Mouse (Mus musculus): Measurements from ENCODE around the gene Pgrmc1. TPM values are rescaled to one million over a fixed set of nuclear protein-coding genes. Genes with fewer than 3 reads are reported as not detected.
A peak's percentile ranks its signal among the peaks of the same experiment; 100 is the strongest.

Pgrmc1 gene
- polyA plus RNA-seq, 1 experiment from 2014 or later: 389 TPM

DNA sequence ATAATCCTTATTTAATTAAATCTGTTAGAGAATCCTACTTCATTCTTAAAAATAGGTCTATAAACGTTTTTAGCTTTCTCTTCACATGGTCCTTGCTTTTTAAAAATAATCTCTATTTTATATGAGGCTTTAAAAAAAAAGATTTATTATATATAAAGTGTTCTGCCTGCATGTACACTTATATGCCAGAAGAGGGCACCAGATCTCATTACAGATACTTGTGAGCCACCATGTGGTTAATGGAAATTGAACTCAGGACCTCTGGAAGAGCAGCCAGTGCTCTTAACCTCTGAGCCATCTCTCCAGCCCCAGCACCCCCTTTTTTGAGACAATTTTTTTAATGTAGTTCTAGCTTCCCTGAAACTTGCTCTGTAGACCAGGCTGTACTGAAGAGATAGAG lies 32.8 kb downstream of the Pgrmc1 start:
- no peak overlapping the region for H3K4me3 ChIP-seq
- no peak overlapping the region for H3K27ac ChIP-seq
- 7% methylated on average over 1 of the region's 1 CpGs for WGBS
- DNase-seq (ENCODE audit: low spot score): no peak
- peaks cover 2% of the 10 kb centered on the region; the same call in 1 of the 2 replicates for H3K36me3 ChIP-seq
- H3K9me3 ChIP-seq: peaks cover 3% of the 10 kb centered on the region; the same call in 1 of the 2 replicates
- no peaks in the 10 kb centered on the region for H3K4me1 ChIP-seq (replicated peaks)
- no peaks in the 10 kb centered on the region for H3K27me3 ChIP-seq (ENCODE audit: insufficient read depth, poor library complexity, severe bottlenecking)

DNA sequence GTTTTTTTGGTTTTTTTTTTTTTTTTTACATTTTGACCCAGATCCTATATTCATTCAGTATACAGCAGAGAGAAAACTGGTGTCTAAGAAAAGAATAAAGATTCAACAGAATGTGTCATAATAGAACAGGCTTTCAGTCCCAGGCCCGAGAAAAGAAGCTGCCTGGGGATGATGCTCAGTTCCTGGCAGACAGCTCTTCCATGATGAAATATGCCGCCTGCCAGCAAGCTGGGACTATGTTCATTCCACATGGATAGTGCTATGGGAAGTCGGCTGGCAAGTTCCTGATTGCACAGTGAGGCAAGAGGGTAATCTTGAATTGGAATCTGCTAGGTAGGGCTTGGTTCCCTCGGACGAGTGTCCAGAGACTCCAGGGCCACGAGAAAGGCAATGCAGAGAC lies 42.0 kb downstream of the Pgrmc1 start:
- no peaks in the 10 kb centered on the region for H3K36me3 ChIP-seq
- 0 out of 2 replicates have a peak, but pooled peaks cover 3% of the 10 kb centered on the region for H3K9me3 ChIP-seq
- no peak overlapping the region for H3K27ac ChIP-seq
- no peaks in the 10 kb centered on the region for H3K4me1 ChIP-seq (replicated peaks)
- 86% methylated on average over 6 of the region's 6 CpGs for WGBS
- no peak for DNase-seq (ENCODE audit: low spot score)
- no peak overlapping the region for H3K4me3 ChIP-seq
- H3K27me3 ChIP-seq (ENCODE audit: insufficient read depth, poor library complexity, severe bottlenecking): no peaks in the 10 kb centered on the region

DNA sequence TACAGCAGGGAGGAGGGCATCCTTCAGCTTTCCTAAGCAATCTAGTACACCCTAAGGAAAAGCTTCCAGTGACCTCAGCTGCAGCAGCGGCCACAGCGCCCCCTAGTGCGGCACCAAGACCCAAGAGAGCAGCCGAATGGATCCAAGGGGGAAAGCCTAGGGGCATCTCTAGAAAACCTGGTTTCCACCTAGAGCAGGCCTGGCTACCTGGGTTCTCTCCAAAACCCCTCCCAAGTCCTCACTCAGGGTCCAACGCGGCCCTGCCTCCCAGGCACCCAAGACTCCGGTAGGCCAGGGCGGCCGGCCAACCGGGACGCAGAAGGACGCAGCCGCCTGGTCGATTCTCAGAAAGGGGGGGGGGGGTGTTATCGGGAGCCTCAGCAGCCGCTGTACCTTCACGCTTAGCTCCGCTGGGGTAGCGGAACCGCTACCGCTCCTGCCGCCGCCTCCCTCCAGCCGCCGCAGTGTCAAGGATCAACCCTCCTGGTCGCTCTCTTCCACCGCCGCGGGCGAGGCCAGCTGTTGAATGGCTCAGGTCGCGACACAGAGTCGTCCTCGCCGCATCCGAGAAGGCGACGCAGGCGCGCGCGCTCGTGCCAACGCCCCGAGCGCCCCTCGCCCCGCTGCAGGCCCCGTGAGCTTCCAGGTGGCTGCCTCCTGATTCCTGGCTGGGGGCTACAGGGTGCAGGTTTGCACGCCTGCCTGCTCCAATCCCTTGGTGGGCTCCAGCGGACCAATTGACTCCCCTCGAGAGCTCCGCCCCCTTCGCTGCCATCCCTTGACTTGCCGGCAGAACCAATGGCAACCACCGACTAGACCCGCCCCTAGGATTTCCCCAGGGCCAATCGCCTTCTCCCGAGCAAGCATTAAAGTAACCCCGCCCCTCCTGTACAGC lies 46.9 kb downstream of the Pgrmc1 start, which contains the start of gene Akap17b:
Gene Akap17b, minus strand, starts transcription at position 739 of the 895 bp plus-strand sequence.
- DNase-seq (ENCODE audit: low spot score): peak; percentile 85
- Histone ChIP-seq H3K27ac (peak within 1 kb of the TSS; percentile 85), H3K4me3 (peak within 1 kb of the TSS; percentile 68), H3K9me3 (0 out of 2 replicates have a peak, but pooled peaks cover 6% of the 10 kb centered on the region), H3K27me3 (ENCODE audit: insufficient read depth, poor library complexity, severe bottlenecking) (no peaks in the 10 kb centered on the region), H3K4me1 (replicated peaks) (no peaks in the 10 kb centered on the region), H3K36me3 (no peaks in the 10 kb centered on the region)
- 24% methylated on average over 60 of the region's 60 CpGs for WGBS

Other genes starting within 250 kb of the Pgrmc1 start
- not detected in 2 replicates for gene Gm6268, start 196.9 kb upstream of the Pgrmc1 start, polyA plus RNA-seq (2016; fragmentation: Nextera tagmentation; extraction: Ambion mirVana)
- not detected in 2 replicates for gene Gm14569, start 106.4 kb upstream of the Pgrmc1 start, polyA plus RNA-seq (2016; fragmentation: Nextera tagmentation; extraction: Ambion mirVana)
- gene Akap17b, start 47.2 kb downstream of the Pgrmc1 start, polyA plus RNA-seq (2016; fragmentation: Nextera tagmentation; extraction: Ambion mirVana): 3.4 TPM in 2 replicates
- 0.96 and 1.4 TPM in 2 replicates for gene Slc25a43, start 145.5 kb downstream of the Pgrmc1 start, polyA plus RNA-seq (2016; fragmentation: Nextera tagmentation; extraction: Ambion mirVana)
- 803 and 848 TPM in 2 replicates for gene Slc25a5, start 197.4 kb downstream of the Pgrmc1 start, polyA plus RNA-seq (2016; fragmentation: Nextera tagmentation; extraction: Ambion mirVana)

All from hindbrain, embryonic 10.5 days (tissue).